Mouse (Mus musculus) midbrain, postnatal 0 days (tissue): ENCODE measurements at regions not wholly inside any gene's neighbourhood (a gene's known extent, or its start where the extent isn't known, plus 50 kb on each side); places are given as distances from the start of the nearest gene placed in this dataset.

Experiments used
- ATAC-seq: fragments of 200-750 bp; cut with Nextera tagmentation; 2 replicates; pipeline ENCODE4 v1.8.0; 2017; ENCODE audit warnings: moderate number of reproducible peaks, mild to moderate bottlenecking, moderate TSS enrichment, moderate library complexity; ENCODE audit not compliant: low FRiP score
- DNase-seq: peaks from one replicate; pipeline ENCODE4 v3.0.0-alpha.2; 2015; ENCODE audit warnings: low spot score
- H3K27ac ChIP-seq: fragments of 300-500 bp; sonication (generic); 2 replicates; pipeline ENCODE4 v1.5.1; 2014; ENCODE audit warnings: low read depth, mild to moderate bottlenecking, low read length, mixed read lengths
- H3K27me3 ChIP-seq: fragments of 300-500 bp; sonication (generic); 2 replicates; pipeline ENCODE4 v1.6.1; 2014; ENCODE audit warnings: low read length, control low read depth, mixed read lengths; ENCODE audit not compliant: insufficient read depth
- H3K36me3 ChIP-seq: fragments of 300-500 bp; sonication (generic); 2 replicates; pipeline ENCODE4 v1.6.1; 2014; ENCODE audit warnings: low read length, control low read depth, mixed read lengths; ENCODE audit not compliant: insufficient read depth
- H3K4me1 ChIP-seq: fragments of 300-500 bp; sonication (generic); 2 replicates; pipeline ENCODE4 v1.6.1; 2014; ENCODE audit warnings: mild to moderate bottlenecking, control low read depth, antibody characterized with exemption, low read length, mixed read lengths; ENCODE audit not compliant: insufficient read depth
- H3K4me2 ChIP-seq: fragments of 300-500 bp; sonication (generic); 2 replicates; pipeline ENCODE4 v1.6.1; 2014; ENCODE audit warnings: low read depth, mild to moderate bottlenecking, low read length, mixed read lengths; ENCODE audit not compliant: poor library complexity, severe bottlenecking
- H3K4me3 ChIP-seq: fragments of 300-500 bp; sonication (generic); 2 replicates; pipeline ENCODE4 v1.5.1; 2014; ENCODE audit warnings: low read depth, mild to moderate bottlenecking, low read length, moderate library complexity
- H3K9ac ChIP-seq: fragments of 300-500 bp; sonication (generic); replicated peaks from 2 replicates; pipeline ENCODE4 v1.6.1; 2014; ENCODE audit warnings: mild to moderate bottlenecking, low read length, moderate library complexity, mixed read lengths; ENCODE audit not compliant: poor library complexity, severe bottlenecking
- H3K9me3 ChIP-seq: fragments of 300-500 bp; sonication (generic); 2 replicates; pipeline ENCODE4 v1.6.1; 2016; ENCODE audit warnings: low read length, control low read depth
- CTCF ChIP-seq: IDR thresholded peaks from 2 replicates; pipeline ENCODE4 v1.5.1; 2016; ENCODE audit warnings: antibody characterized with exemption, mild to moderate bottlenecking
- WGBS: fragments of 180-500 bp; shearing (Covaris S2); extraction: QIAGEN DNeasy Blood & Tissue Kit; methylation state at CpG from one replicate; pipeline ENCODE4 v1.1.7; 2014; 5-methylcytosine and 5-hydroxymethylcytosine counted together

DNA sequence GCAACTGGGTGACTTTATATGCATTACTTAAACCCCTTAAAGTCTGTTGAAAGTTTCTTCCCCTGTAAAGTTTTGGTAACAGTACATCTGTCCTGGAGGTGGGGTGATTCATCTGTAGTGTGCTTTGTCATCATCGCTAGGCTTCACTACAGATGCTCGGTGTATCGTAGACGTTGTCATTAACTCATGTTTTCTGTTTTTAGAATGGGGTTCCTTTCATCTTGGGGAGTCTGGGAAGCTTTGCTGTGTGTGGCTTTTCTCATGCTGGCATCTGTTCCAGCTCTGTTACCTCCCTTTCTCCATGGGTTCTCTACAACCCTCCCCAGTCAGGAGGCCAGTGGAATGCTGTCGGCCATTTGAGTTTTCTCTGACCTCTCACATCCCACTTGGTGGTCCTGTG is 266.4 kb upstream of the Camk1g start:
- 85% methylated on average over 5 of the region's 5 CpGs for WGBS
- DNase-seq (no peak), ATAC-seq (no peak)
- no peak for TF ChIP-seq CTCF
- Histone ChIP-seq H3K4me1 (no peaks in the 10 kb centered on the region), H3K4me2 (no peak overlapping the region), H3K9me3 (no peaks in the 10 kb centered on the region), H3K9ac (no peak overlapping the region), H3K36me3 (no peaks in the 10 kb centered on the region), H3K27me3 (no peaks in the 10 kb centered on the region), H3K4me3 (no peak overlapping the region), H3K27ac (no peak overlapping the region)

DNA sequence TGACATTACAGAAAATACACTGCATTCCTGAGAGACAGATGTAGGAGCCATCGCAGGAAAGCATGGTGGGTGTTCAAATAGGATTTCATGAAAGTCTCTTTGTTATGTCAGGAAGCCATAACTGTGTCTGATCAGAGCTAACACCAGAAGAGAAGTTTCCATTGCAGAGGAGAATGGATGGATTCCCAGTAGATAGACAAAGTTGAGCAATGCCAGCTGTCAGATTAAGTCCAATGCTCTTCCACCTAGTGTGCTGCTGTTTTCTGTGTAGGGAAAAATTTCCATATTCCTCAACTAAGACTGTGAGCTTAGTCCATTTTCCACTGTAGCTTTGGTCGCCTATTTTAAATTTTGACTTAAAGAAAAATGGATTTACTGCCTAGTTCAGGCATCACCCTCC is 262.0 kb upstream of the Camk1g start:
- TF ChIP-seq CTCF = no peak
- H3K9ac ChIP-seq = no peak overlapping the region
- no peak overlapping the region for H3K4me2 ChIP-seq
- H3K4me1 ChIP-seq = 0 out of 2 replicates have a peak, but pooled peaks cover 3% of the 10 kb centered on the region
- ATAC-seq = no peak
- H3K4me3 ChIP-seq = no peak overlapping the region
- no peaks in the 10 kb centered on the region for H3K36me3 ChIP-seq
- no peak for DNase-seq
- H3K27ac ChIP-seq = no peak overlapping the region
- 88% methylated on average over 2 of the region's 2 CpGs for WGBS
- H3K27me3 ChIP-seq = no peaks in the 10 kb centered on the region; the same call in 1 of the 2 replicates
- no peaks in the 10 kb centered on the region for H3K9me3 ChIP-seq

DNA sequence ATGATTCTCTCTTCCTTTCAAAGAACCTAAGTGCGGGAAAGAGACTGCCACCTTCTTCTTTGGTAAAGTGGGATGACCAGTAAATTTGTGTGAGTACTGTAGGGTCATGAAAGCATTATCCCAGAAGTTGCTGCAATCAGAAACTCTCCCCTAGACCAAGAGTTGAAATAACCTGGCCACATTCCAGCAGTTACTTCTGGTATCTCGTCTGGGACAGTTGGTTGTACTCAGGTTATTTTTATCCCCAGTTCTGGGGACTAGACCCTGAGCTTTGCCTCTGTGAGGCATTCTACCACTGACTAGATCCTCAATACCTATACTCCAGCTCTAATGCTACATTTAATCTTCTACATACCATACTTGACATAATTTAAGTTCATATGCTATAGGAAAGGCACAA is 259.8 kb upstream of the Camk1g start:
- Histone ChIP-seq H3K4me3 (no peak overlapping the region), H3K27ac (no peak overlapping the region), H3K9ac (no peak overlapping the region), H3K36me3 (no peaks in the 10 kb centered on the region), H3K27me3 (peaks cover 3% of the 10 kb centered on the region; the same call in 1 of the 2 replicates), H3K4me2 (no peak overlapping the region), H3K4me1 (0 out of 2 replicates have a peak, but pooled peaks cover 6% of the 10 kb centered on the region), H3K9me3 (no peaks in the 10 kb centered on the region)
- 68% methylated on average over 2 of the region's 2 CpGs for WGBS
- DNase-seq (no peak), ATAC-seq (no peak)
- TF ChIP-seq CTCF = no peak

DNA sequence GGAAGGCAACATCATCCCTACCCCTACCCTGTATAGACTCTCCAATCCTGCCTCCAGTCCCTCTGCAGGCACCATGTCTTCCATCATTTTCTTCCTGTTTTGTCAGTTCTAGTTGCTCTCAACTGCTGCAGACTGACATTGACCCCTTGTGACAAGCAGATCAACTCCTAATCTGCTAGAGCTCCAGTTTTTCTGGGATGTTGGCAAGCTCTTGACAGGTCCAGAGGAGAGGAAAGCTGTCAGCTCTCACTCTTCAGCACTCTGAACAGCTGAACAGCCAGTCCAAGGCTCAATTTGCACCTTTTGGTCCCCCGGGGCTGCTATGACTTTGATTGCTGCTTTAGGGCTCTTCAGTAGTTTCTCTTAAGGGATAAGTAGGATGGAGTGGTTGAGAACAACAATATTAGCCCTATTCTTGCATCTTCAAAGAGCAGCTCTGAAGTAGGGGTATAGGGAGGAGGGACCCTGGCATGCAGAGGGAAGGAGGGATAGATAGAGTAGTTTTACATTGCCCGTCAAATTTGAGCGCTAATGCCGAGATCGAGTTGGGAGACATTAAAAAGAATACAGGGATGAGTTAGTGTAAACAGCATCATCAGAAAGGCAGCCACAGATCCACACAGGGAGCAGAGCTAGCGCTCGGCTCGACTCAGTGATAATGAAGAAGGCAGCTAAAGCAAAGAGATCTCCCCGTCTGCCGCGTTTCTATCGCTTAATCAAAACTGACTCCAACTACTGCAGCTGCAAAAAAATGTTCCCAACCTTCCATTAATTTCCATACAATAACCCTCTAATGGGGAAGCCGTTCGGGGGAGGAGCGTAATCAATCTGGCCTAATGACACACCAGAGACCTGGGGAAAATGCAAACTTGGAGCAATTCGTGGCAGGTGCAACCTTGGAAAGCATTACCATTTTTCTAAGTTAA is 257.1 kb upstream of the Camk1g start:
- no peak overlapping the region for H3K4me3 ChIP-seq
- H3K27me3 ChIP-seq = peaks cover 3% of the 10 kb centered on the region; the same call in 1 of the 2 replicates
- H3K27ac ChIP-seq = no peak overlapping the region
- no peak for ATAC-seq
- 0 out of 2 replicates have a peak, but pooled peaks cover 6% of the 10 kb centered on the region for H3K4me1 ChIP-seq
- H3K36me3 ChIP-seq = no peaks in the 10 kb centered on the region
- no peaks in the 10 kb centered on the region for H3K9me3 ChIP-seq
- no peak overlapping the region for H3K9ac ChIP-seq
- 54% methylated on average over 16 of the region's 16 CpGs for WGBS
- H3K4me2 ChIP-seq = no peak overlapping the region; the same call in 1 of the 2 replicates
- TF ChIP-seq CTCF = no peak
- DNase-seq = peak; percentile 47

DNA sequence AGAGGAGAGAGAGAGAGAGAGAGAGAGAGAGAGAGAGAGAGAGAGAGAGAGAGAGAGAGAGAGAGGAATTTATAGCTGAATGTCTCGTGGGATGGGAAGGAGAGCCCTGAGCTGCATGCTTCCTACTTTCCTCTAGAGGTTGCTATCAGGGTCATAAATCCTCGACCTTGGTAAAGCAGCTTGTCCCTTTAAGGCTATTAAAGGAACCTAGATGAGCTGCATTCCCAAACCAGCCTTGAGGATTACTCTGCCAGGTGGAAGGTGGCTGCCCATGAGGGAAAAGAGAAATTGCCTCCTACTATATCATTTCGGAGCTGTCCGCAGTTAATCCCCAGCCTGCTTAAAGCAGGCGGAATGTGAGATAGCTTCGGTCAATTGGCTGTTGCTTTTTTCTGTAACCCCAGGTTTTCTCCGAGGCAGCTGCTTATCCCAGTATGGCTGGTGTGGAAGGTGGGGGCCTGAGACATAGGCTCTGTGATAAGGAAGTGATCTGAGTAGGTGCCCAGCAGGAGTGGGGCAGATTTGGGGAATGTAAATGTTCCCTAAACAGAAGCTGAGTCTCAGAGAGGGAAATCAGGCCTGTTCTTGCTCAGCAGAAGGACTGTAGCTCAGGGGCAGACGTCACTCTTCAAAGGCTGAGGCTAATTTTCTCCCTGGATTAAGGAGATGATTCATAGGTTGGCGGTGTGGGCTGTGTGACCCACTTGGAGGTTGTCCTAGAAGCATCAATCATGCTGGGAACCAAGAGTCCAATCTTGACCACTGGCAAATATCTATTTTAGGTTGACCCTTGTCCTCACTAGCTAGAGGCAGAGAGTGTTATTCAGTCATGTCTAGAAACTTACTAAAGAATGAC is 255.2 kb upstream of the Camk1g start:
- H3K4me2 ChIP-seq = no peak overlapping the region
- H3K27ac ChIP-seq = no peak overlapping the region
- TF ChIP-seq CTCF = no peak
- H3K9me3 ChIP-seq = no peaks in the 10 kb centered on the region
- H3K27me3 ChIP-seq = peaks cover 3% of the 10 kb centered on the region; the same call in 1 of the 2 replicates
- no peak overlapping the region for H3K9ac ChIP-seq
- no peak for DNase-seq
- H3K36me3 ChIP-seq = no peaks in the 10 kb centered on the region
- WGBS = 24% methylated on average over 9 of the region's 9 CpGs
- ATAC-seq = no peak
- H3K4me3 ChIP-seq = no peak overlapping the region
- H3K4me1 ChIP-seq = 0 out of 2 replicates have a peak, but pooled peaks cover 6% of the 10 kb centered on the region
